Mouse (Mus musculus): Measurements from ENCODE around the gene Plpp6. TPM values are rescaled to one million over a fixed set of nuclear protein-coding genes. Genes with fewer than 3 reads are reported as not detected.
A peak's percentile ranks its signal among the peaks of the same experiment; 100 is the strongest.

The Plpp6 gene
- polyA plus RNA-seq, 1 experiment from 2014 or later: 2.0 TPM

DNA sequence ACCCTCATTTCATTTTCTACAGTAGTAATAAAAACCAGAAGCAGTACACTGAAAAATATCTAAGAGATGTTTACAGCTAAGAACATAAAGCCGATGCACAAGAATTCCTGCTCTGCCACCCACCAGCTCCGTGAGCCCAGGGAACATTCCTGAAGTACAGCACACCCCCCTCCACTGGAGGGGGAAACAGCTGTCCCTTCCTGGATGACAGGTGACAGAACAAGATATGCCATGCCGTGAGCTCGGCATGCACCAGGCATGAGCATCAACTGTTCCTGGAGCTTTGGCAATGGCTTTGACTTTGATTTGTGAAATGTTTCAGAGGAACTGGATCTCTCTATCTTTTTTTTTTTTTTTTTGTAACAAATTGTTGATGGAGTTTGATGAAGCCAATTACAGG, 17.0 kb upstream of the Plpp6 start:
- 34% methylated on average over 4 of the region's 4 CpGs for WGBS (ENCODE audit: insufficient replicate concordance)
- ATAC-seq (ENCODE audit: insufficient read depth): no peak
- H3K4me1 ChIP-seq (replicated peaks): no peaks in the 10 kb centered on the region

DNA sequence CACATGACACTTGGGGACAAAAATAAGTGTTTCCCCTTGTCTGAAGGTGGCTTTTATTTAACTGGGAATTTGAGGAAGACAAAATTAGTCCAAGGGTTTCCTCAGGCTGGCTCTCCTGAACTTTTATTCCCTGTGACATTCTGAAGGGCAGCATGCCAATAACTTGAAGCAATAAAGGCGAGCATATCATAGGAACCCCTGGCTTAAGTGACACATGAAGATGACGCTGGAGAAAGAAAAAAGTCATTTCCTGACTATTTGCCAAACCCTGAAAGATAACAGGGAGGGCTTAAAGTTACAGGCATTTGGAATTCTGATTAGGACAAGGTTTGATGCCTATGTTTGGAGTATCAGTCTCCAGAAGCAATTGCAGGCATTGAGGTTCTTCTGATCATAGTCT, 16.4 kb upstream of the Plpp6 start:
- Histone ChIP-seq H3K4me2 (no peak overlapping the region), H3K4me1 (replicated peaks) (no peaks in the 10 kb centered on the region), H3K9me3 (replicated peaks) (no peaks in the 10 kb centered on the region), H3K27ac (replicated peaks) (no peak overlapping the region), H3K36me3 (replicated peaks) (no peaks in the 10 kb centered on the region), H3K4me3 (replicated peaks) (no peak overlapping the region), H3K27me3 (no peaks in the 10 kb centered on the region), H3K9ac (no peak overlapping the region)
- 22% methylated on average over 2 of the region's 2 CpGs for WGBS (ENCODE audit: insufficient replicate concordance)
- no peak for ATAC-seq (ENCODE audit: insufficient read depth)

More for the DNA sequence above, 17.0 kb upstream of the Plpp6 start:
- Histone ChIP-seq H3K9ac (no peak overlapping the region), H3K27ac (replicated peaks) (no peak overlapping the region), H3K4me3 (replicated peaks) (no peak overlapping the region), H3K27me3 (no peaks in the 10 kb centered on the region), H3K9me3 (replicated peaks) (no peaks in the 10 kb centered on the region), H3K4me2 (no peak overlapping the region), H3K36me3 (replicated peaks) (no peaks in the 10 kb centered on the region)

DNA sequence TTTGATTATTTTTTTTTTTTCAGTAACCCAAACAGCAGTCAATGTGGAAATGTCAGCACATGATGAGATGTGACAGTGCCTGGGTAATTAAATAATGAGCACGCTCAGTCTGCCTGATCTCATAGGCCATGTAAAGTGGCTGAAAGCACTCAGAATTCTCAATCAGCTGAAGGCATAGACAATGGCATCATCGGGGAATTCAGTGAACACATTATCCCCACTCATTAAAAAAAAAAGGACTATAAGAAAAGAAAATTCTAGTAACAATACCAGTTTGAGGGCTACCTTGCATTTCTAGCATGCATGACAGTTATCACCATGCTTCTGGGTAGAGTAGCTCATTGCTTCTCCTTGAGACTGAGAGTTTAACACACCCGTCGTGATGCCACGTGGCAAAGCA, 12.5 kb upstream of the Plpp6 start:
- WGBS (ENCODE audit: insufficient replicate concordance): 71% methylated on average over 5 of the region's 5 CpGs
- Histone ChIP-seq H3K27me3 (no peaks in the 10 kb centered on the region), H3K4me3 (replicated peaks) (no peak overlapping the region), H3K9me3 (replicated peaks) (no peaks in the 10 kb centered on the region), H3K4me1 (replicated peaks) (no peaks in the 10 kb centered on the region), H3K4me2 (no peak overlapping the region), H3K36me3 (replicated peaks) (no peaks in the 10 kb centered on the region), H3K27ac (replicated peaks) (no peak overlapping the region), H3K9ac (no peak overlapping the region)
- ATAC-seq (ENCODE audit: insufficient read depth): no peak

DNA sequence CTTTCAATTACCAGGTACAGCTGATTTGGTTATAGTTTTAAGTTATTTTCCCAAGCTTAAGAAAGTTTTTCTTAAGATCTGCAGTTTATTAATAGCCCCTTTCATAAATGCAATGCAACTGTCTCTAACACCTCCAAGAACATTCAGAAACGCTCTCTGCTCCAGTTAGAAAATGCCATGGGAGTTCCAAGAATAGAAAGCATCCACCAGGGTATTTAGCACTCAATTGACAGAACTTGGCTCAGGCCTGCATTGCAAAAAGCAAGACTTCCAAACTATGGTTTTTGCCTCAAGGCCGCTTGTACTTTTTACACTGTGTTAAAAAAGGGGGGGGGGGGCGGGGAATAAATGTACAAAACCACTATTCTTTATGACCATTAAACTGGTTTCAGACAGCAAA, 640 bp upstream of the Plpp6 start:
- Histone ChIP-seq H3K9me3 (replicated peaks) (no peaks in the 10 kb centered on the region), H3K36me3 (replicated peaks) (no peaks in the 10 kb centered on the region), H3K4me3 (replicated peaks) (no peak overlapping the region), H3K9ac (no peak overlapping the region), H3K4me1 (replicated peaks) (peaks cover 9% of the 10 kb centered on the region), H3K4me2 (peak overlapping the region; percentile 91), H3K27me3 (peaks cover 31% of the 10 kb centered on the region), H3K27ac (replicated peaks) (no peak overlapping the region)
- no peak for ATAC-seq (ENCODE audit: insufficient read depth)
- 50% methylated on average over 3 of the region's 3 CpGs for WGBS (ENCODE audit: insufficient replicate concordance)

DNA sequence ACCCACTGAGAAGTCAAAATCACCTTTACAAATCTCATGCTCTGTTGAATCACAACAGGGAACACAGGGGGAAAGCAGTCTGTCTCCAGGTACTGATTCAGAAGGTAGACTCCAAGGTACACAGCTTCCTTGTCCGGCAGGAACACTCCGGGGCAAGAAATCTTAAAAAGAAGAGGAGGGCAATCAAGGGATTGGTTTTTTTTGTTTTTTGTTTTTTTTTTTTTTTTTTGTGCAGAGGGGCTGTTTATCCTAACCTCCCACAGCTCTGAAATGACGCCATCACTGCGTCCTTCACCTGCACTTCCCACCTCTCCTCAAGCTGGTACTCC, 276 bp upstream of the Plpp6 start:
- H3K9ac ChIP-seq: no peak overlapping the region

DNA sequence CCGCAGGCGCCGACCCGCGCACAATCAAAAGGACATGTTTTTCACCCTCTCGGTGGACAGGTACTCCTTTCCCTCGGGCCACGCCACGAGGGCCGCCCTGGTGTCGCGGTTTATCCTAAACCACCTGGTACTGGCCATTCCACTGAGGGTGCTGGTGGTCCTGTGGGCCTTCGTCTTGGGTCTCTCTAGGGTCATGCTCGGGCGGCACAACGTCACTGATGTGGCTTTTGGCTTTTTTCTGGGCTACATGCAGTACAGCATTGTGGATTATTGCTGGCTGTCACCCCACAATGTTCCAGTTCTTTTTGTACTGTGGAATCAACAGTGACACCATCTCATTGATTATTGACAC, 775 bp downstream of the Plpp6 start:
- Histone ChIP-seq H3K27ac (replicated peaks) (no peak overlapping the region), H3K9me3 (replicated peaks) (no peaks in the 10 kb centered on the region), H3K4me1 (replicated peaks) (peaks cover 9% of the 10 kb centered on the region), H3K4me2 (peak overlapping the region; percentile 91), H3K9ac (peak overlapping the region; percentile 66), H3K4me3 (replicated peaks) (peak overlapping the region; percentile 77), H3K36me3 (replicated peaks) (no peaks in the 10 kb centered on the region), H3K27me3 (peaks cover 31% of the 10 kb centered on the region)
- ATAC-seq (ENCODE audit: insufficient read depth): no peak
- WGBS (ENCODE audit: insufficient replicate concordance): 10% methylated on average over 16 of the region's 16 CpGs

More for the DNA sequence above, 276 bp upstream of the Plpp6 start:
- peaks cover 9% of the 10 kb centered on the region for H3K4me1 ChIP-seq (replicated peaks)
- no peak for ATAC-seq (ENCODE audit: insufficient read depth)
- 4% methylated on average over 4 of the region's 4 CpGs for WGBS (ENCODE audit: insufficient replicate concordance)
- peaks cover 31% of the 10 kb centered on the region for H3K27me3 ChIP-seq
- H3K4me3 ChIP-seq (replicated peaks): peak overlapping the region; percentile 77
- H3K9me3 ChIP-seq (replicated peaks): no peaks in the 10 kb centered on the region
- peak overlapping the region; percentile 91 for H3K4me2 ChIP-seq
- no peaks in the 10 kb centered on the region for H3K36me3 ChIP-seq (replicated peaks)
- no peak overlapping the region for H3K27ac ChIP-seq (replicated peaks)

DNA sequence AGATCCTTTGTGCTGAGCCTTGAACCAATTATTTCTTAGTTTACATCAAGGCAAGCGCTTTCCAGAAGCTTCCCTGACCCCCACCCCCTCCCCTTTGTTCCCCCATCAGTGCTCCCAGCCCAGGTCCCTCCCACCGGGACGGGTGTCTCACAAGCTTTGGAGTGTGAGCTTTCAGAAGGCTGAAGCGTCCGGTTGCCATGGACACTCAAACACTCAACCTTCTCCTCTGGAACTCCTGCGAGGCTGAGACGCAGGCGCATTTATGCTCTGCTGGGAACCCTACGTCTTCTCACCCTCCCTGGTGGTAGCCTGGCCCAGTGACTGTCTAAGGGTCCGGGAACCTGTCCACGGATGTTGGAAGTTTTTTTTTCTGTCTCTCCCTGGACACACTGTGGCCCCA, 3.9 kb downstream of the Plpp6 start, which contains the start of gene 4430402I18Rik:
TSS of gene 4430402I18Rik (minus strand) at position 149 of the 400 bp plus-strand sequence.
- WGBS (ENCODE audit: insufficient replicate concordance): 42% methylated on average over 11 of the region's 11 CpGs

DNA sequence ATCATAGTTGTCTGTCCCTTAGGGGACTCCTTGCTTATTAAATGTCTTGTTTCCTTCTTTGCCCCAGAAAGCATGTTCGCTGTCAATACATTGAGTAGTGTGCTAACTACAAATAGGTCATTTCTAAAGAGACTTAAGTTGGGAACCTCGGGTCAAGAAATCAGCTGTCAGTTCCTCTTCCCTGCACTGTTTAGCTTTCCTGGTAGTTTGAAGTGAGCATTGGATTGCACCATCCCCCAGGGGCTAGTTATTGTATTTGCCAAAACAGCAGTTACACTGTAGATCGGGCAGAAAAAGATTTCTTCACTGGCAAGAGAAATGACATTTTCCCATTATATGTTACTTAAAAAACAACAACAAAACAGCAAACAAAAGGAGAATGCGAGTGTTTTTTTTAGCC, 4.4 kb downstream of the Plpp6 start:
- Histone ChIP-seq H3K36me3 (replicated peaks) (no peaks in the 10 kb centered on the region), H3K27ac (replicated peaks) (no peak overlapping the region), H3K4me3 (replicated peaks) (no peak overlapping the region), H3K27me3 (peaks cover 16% of the 10 kb centered on the region), H3K9me3 (replicated peaks) (no peaks in the 10 kb centered on the region), H3K9ac (no peak overlapping the region), H3K4me2 (no peak overlapping the region), H3K4me1 (replicated peaks) (peaks cover 9% of the 10 kb centered on the region)
- 55% methylated on average over 4 of the region's 4 CpGs for WGBS (ENCODE audit: insufficient replicate concordance)
- ATAC-seq (ENCODE audit: insufficient read depth): no peak

More for the DNA sequence above, 3.9 kb downstream of the Plpp6 start, which contains the start of gene 4430402I18Rik:
- H3K27ac ChIP-seq (replicated peaks): no peak within 1 kb of the TSS
- no peak within 1 kb of the TSS for H3K9ac ChIP-seq
- H3K27me3 ChIP-seq: peaks cover 21% of the 10 kb centered on the region
- no peak for ATAC-seq (ENCODE audit: insufficient read depth)
- H3K4me2 ChIP-seq: no peak within 1 kb of the TSS
- H3K4me3 ChIP-seq (replicated peaks): no peak within 1 kb of the TSS
- no peaks in the 10 kb centered on the region for H3K9me3 ChIP-seq (replicated peaks)
- H3K4me1 ChIP-seq (replicated peaks): peaks cover 9% of the 10 kb centered on the region
- no peaks in the 10 kb centered on the region for H3K36me3 ChIP-seq (replicated peaks)

DNA sequence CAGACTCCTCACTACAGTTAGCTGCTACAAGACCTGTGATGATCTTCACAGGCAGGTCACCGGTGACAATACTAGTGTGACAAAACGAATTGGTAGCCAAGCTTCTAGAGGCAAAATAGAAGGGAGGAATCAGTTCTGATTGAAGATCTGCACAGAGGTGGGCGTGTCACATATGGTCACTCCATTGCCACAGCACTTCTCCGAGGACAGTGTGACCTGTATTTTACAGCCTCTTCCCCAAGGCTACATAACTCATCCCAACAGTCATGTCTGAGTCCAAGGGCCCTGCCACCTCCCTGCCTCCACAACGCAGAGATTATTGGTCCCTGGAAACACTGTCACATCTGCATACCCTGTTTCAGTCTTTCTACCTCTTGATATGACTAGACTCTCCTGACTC, 5.5 kb downstream of the Plpp6 start:
- no peak overlapping the region for H3K9ac ChIP-seq
- no peaks in the 10 kb centered on the region for H3K9me3 ChIP-seq (replicated peaks)
- H3K27me3 ChIP-seq: peaks cover 7% of the 10 kb centered on the region
- H3K36me3 ChIP-seq (replicated peaks): no peaks in the 10 kb centered on the region
- no peak overlapping the region for H3K4me2 ChIP-seq
- peaks cover 7% of the 10 kb centered on the region for H3K4me1 ChIP-seq (replicated peaks)
- ATAC-seq (ENCODE audit: insufficient read depth): no peak
- H3K27ac ChIP-seq (replicated peaks): no peak overlapping the region
- 65% methylated on average over 5 of the region's 5 CpGs for WGBS (ENCODE audit: insufficient replicate concordance)
- H3K4me3 ChIP-seq (replicated peaks): no peak overlapping the region

DNA sequence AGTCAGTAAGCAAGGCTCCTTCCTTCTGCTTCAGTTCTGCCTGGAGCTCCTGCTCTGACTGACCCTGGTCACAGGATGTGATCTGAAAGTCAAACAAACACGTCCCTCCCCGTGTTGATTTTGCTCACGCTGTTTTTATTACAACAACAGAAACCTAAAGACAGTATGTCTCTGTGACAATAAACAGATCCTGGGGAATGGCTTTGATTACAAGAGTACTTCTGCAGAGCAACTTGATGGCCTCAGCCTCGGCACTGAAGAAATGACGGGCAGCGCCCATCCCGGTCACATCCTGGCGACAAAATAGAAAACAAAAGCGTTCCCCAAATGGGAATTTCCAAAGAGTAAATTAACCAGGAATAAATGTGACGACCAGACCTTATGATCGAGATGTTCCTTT, 6.5 kb downstream of the Plpp6 start:
- Histone ChIP-seq H3K36me3 (replicated peaks) (no peaks in the 10 kb centered on the region), H3K4me1 (replicated peaks) (peaks cover 5% of the 10 kb centered on the region), H3K9me3 (replicated peaks) (no peaks in the 10 kb centered on the region), H3K4me3 (replicated peaks) (no peak overlapping the region), H3K4me2 (no peak overlapping the region), H3K9ac (no peak overlapping the region), H3K27me3 (peaks cover 10% of the 10 kb centered on the region), H3K27ac (replicated peaks) (no peak overlapping the region)
- WGBS (ENCODE audit: insufficient replicate concordance): 53% methylated on average over 11 of the region's 11 CpGs
- ATAC-seq (ENCODE audit: insufficient read depth): no peak

DNA sequence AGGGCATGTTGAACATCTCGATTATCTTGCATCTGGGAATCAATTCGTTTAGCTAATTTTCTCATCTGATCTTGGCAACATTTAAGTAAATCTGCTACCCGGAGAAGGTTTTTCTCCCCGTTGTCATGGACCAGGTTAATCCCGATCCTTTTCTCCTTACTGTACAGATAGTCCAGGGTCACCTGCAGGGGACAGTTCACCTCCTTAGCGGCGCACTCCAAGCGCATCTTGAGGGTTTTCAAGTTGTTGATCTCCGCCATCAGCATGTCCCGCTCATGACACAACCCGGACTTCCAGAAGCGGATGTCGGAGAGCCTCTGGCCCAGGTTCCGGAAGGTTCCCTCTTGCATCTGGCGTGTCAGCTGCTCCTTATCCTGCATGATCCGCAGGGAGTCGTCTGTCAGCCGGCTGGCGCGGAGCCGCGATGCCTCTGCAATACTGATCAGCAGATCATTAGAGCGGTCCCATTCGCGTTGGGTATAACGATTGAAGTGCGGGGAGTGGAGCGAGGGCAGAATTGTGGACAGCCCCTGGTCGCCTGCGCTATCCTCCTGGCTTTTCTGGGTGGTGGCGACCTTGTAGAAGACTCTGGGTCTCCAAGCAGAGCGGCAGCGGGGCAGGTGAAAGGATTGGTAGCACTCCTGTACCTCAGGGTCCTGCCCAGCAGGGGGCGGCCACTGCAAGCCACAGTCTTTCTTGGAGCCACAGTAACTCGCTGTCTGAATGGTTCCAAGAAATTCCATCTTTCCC, 11.3 kb downstream of the Plpp6 start:
- H3K27me3 ChIP-seq: peaks cover 13% of the 10 kb centered on the region
- H3K4me3 ChIP-seq (replicated peaks): peak overlapping the region; percentile 36
- H3K27ac ChIP-seq (replicated peaks): no peak overlapping the region
- ATAC-seq (ENCODE audit: insufficient read depth): no peak
- WGBS (ENCODE audit: insufficient replicate concordance): 18% methylated on average over 35 of the region's 35 CpGs
- H3K36me3 ChIP-seq (replicated peaks): no peaks in the 10 kb centered on the region
- no peaks in the 10 kb centered on the region for H3K9me3 ChIP-seq (replicated peaks)
- no peak overlapping the region for H3K9ac ChIP-seq
- H3K4me2 ChIP-seq: peak overlapping the region; percentile 63
- peaks cover 8% of the 10 kb centered on the region for H3K4me1 ChIP-seq (replicated peaks)

DNA sequence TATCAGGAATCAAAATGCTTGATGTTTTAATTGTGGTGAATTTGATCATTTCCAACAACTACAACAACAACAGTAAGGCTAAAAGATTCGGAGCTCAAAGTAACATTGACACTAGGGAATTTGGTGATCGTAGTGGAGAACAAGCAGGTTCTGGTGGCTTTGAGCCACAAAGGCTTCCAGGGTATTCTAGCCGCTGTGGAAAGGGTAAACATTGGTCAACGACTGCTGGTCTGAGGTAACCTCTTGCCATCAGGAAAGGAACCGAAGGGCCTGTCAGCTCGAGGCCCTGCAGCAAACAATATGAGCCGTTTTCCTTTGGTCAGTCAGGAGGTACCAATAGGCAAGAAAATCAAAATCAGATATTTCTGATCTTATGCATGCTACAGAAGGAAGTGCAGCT, 18.9 kb downstream of the Plpp6 start:
- no peak for ATAC-seq (ENCODE audit: insufficient read depth)
- Histone ChIP-seq H3K27me3 (no peaks in the 10 kb centered on the region), H3K36me3 (replicated peaks) (no peaks in the 10 kb centered on the region), H3K4me3 (replicated peaks) (no peak overlapping the region), H3K4me1 (replicated peaks) (no peaks in the 10 kb centered on the region), H3K9ac (no peak overlapping the region), H3K9me3 (replicated peaks) (no peaks in the 10 kb centered on the region), H3K27ac (replicated peaks) (no peak overlapping the region), H3K4me2 (no peak overlapping the region)
- WGBS (ENCODE audit: insufficient replicate concordance): 54% methylated on average over 7 of the region's 7 CpGs

Data from liver, embryonic 15.5 days (tissue).